Comparison of ENCODE assay signal across 25 mouse cellular contexts in genomic region chr5:45576716-45577115, GRCm38 (mm10). TPM values are rescaled to one million over a fixed set of nuclear protein-coding genes. Genes with fewer than 3 reads are reported as not detected.
DNase-seq lines count a peak whose midpoint lies in the region; ATAC-seq and TF ChIP-seq lines count a peak whose summit lies in the region.
"Had no signal": no experiment of that assay in that cellular context is flagged by ENCODE, and none has a peak within 500 bp of the region (broad histone marks: within the 10 kb centered on the region; RNA-seq: fewer than 3 reads in every experiment).

No protein-coding gene starts in this region.

- no peak overlapping the region for H3K9ac ChIP-seq in liver, adult 2 months (ENCODE audit: low read depth, low read length)
- no peak overlapping the region for H3K9ac ChIP-seq in liver, embryonic 11.5 days (ENCODE audit: low read depth, low read length)
- H3K9ac ChIP-seq in forebrain, postnatal 0 days = no peak overlapping the region
- H3K9ac ChIP-seq: embryonic facial prominence, embryonic 12.5 days; forebrain, embryonic 12.5 days had no signal

- H3K4me1 ChIP-seq in liver, adult 2 months (ENCODE audit: control insufficient read depth, insufficient read depth, low read length) = peaks cover 6% of the 10 kb centered on the region; the same call in 1 of the 2 replicates
- no peaks in the 10 kb centered on the region for H3K4me1 ChIP-seq in liver, embryonic 11.5 days (replicated peaks; ENCODE audit: control insufficient read depth, insufficient read depth, low read length)
- H3K4me1 ChIP-seq in forebrain, postnatal 0 days (ENCODE audit: insufficient read depth) = no peaks in the 10 kb centered on the region
- H3K4me1 ChIP-seq: embryonic facial prominence, embryonic 10.5 days; embryonic facial prominence, embryonic 12.5 days; forebrain, embryonic 12.5 days had no signal

- 32% methylated on average over 3 of the region's 3 CpGs for WGBS in liver, adult 2 months
- 77% methylated on average over 3 of the region's 3 CpGs for WGBS in liver, embryonic 11.5 days
- WGBS in forebrain, postnatal 0 days = 79% methylated on average over 3 of the region's 3 CpGs

- no peaks in the 10 kb centered on the region for H3K9me3 ChIP-seq in liver, embryonic 11.5 days (ENCODE audit: control insufficient read depth, low read length)
- H3K9me3 ChIP-seq in forebrain, postnatal 0 days (ENCODE audit: low read length) = no peaks in the 10 kb centered on the region
- H3K9me3 ChIP-seq: embryonic facial prominence, embryonic 10.5 days; embryonic facial prominence, embryonic 12.5 days; forebrain, embryonic 10.5 days; forebrain, embryonic 12.5 days; G1E had no signal

- no peaks in the 10 kb centered on the region for H3K27me3 ChIP-seq in liver, adult 2 months (ENCODE audit: control insufficient read depth, insufficient read depth, low read length)
- no peaks in the 10 kb centered on the region for H3K27me3 ChIP-seq in liver, embryonic 11.5 days (replicated peaks; ENCODE audit: control insufficient read depth, insufficient read depth, low read length)
- no peaks in the 10 kb centered on the region for H3K27me3 ChIP-seq in myocyte (ENCODE audit: control insufficient read depth, insufficient read depth, insufficient read length)
- H3K27me3 ChIP-seq in forebrain, postnatal 0 days (ENCODE audit: insufficient read depth, low read length) = no peaks in the 10 kb centered on the region
- H3K27me3 ChIP-seq: CH12.LX; embryonic facial prominence, embryonic 12.5 days; forebrain, embryonic 12.5 days had no signal

- no peak overlapping the region for H3K27ac ChIP-seq in liver, adult 2 months (replicated peaks; ENCODE audit: insufficient read depth, low read depth, low read length)
- no peak overlapping the region for H3K27ac ChIP-seq in liver, embryonic 11.5 days (ENCODE audit: low read depth, low read length)
- no peak overlapping the region for H3K27ac ChIP-seq in forebrain, postnatal 0 days (ENCODE audit: low read depth, low read length)
- H3K27ac ChIP-seq: embryonic facial prominence, embryonic 10.5 days; embryonic facial prominence, embryonic 12.5 days; forebrain, embryonic 10.5 days; forebrain, embryonic 12.5 days had no signal

- H3K4me2 ChIP-seq in liver, embryonic 11.5 days = no peak overlapping the region
- no peak overlapping the region for H3K4me2 ChIP-seq in myocyte (ENCODE audit: low read depth)
- no peak overlapping the region for H3K4me2 ChIP-seq in forebrain, postnatal 0 days (ENCODE audit: low read depth)
- H3K4me2 ChIP-seq: embryonic facial prominence, embryonic 12.5 days; forebrain, embryonic 12.5 days had no signal

- TF ChIP-seq CTCF in liver, adult 2 months (IDR thresholded peaks at IDR 0.05; ENCODE audit: low read depth, low read length) = no peak
- no peak for TF ChIP-seq CTCF in forebrain, postnatal 0 days (IDR thresholded peaks at IDR 0.05; ENCODE audit: low read depth)

- no peak overlapping the region for H3K4me3 ChIP-seq in liver, adult 2 months (ENCODE audit: insufficient read depth, low read depth, low read length)
- no peak overlapping the region for H3K4me3 ChIP-seq in liver, embryonic 11.5 days (ENCODE audit: low read depth, low read length)
- H3K4me3 ChIP-seq in myocyte = no peak overlapping the region
- H3K4me3 ChIP-seq in forebrain, postnatal 0 days (ENCODE audit: low read depth, low read length) = no peak overlapping the region
- H3K4me3 ChIP-seq: embryonic facial prominence, embryonic 10.5 days; embryonic facial prominence, embryonic 12.5 days; forebrain, embryonic 10.5 days; forebrain, embryonic 12.5 days had no signal

- H3K79me2 ChIP-seq in liver, adult 2 months (ENCODE audit: control insufficient read depth, insufficient read depth, low read length) = no peaks in the 10 kb centered on the region
- no peaks in the 10 kb centered on the region for H3K79me2 ChIP-seq in myocyte (ENCODE audit: control insufficient read depth, insufficient read depth)

- DNase-seq in liver, adult 2 months (ENCODE audit: extremely low read depth, low read depth, low spot score) = peak; percentile 81
- DNase-seq in liver, embryonic 11.5 days (ENCODE audit: low spot score) = no peak
- DNase-seq in adipocyte (ENCODE audit: low spot score) = peak; percentile 61
- DNase-seq in fat pad, adult 2 months (ENCODE audit: extremely low read depth, low read depth, low spot score) = peak; percentile 62
- DNase-seq in gastrocnemius, adult 8-10 months (ENCODE audit: low spot score in 2 of 2) = no peak
- no peak for DNase-seq in forebrain, postnatal 0 days
- DNase-seq: adrenal gland, postnatal 25 days; B cell, adult 2 months; cerebellum, adult 11-12 months; cerebellum, adult 2 months; cerebellum, adult 9-10 months; cerebellum, postnatal 10 days; cerebellum, postnatal 25 days had no signal

- no peak for TF ChIP-seq POLR2A in liver, adult 2 months (IDR thresholded peaks at IDR 0.05; ENCODE audit: extremely low read depth, insufficient read depth, low read length)
- TF ChIP-seq POLR2A in myocyte (IDR thresholded peaks at IDR 0.05; ENCODE audit: insufficient read length, low read depth) = no peak

- no peak for ATAC-seq in liver, embryonic 11.5 days (replicated peaks; ENCODE audit: low FRiP score)
- ATAC-seq in forebrain, postnatal 0 days = no peak
- ATAC-seq: activated CD4-positive, CD25-positive, alpha-beta regulatory T cell, adult 4 months; CD4-positive, CD25-positive, alpha-beta regulatory T cell, adult 4 months; forebrain, embryonic 14.5 days; forebrain, embryonic 16.5 days; Patski had no signal

- no peak overlapping the region for H3ac ChIP-seq in myocyte (ENCODE audit: control insufficient read depth, insufficient read length)

- no peaks in the 10 kb centered on the region for H3K36me3 ChIP-seq in liver, adult 2 months (ENCODE audit: control insufficient read depth, insufficient read depth, low read length)
- no peaks in the 10 kb centered on the region for H3K36me3 ChIP-seq in liver, embryonic 11.5 days (ENCODE audit: control insufficient read depth, insufficient read depth, low read length)
- H3K36me3 ChIP-seq in myocyte (ENCODE audit: control insufficient read depth, insufficient read depth) = no peaks in the 10 kb centered on the region
- no peaks in the 10 kb centered on the region for H3K36me3 ChIP-seq in forebrain, postnatal 0 days (ENCODE audit: insufficient read depth)
- H3K36me3 ChIP-seq: embryonic facial prominence, embryonic 10.5 days; embryonic facial prominence, embryonic 12.5 days; forebrain, embryonic 10.5 days; forebrain, embryonic 12.5 days; G1E had no signal

TF ChIP-seq in myocyte, 11 proteins besides CTCF, POLR2A, EP300 and RAD21:
- no peak for TF ChIP-seq TCF3 (IDR thresholded peaks at IDR 0.05; ENCODE audit: insufficient read length, low read depth)
- TF ChIP-seq MYOD1 (IDR thresholded peaks at IDR 0.05; ENCODE audit: control insufficient read depth in 1 of 3, insufficient read length in 2 of 3, low read depth in 2 of 3) = no peak
- peak; percentile 23 for TF ChIP-seq USF1 (IDR thresholded peaks at IDR 0.05; ENCODE audit: low read depth)
- no peak for TF ChIP-seq E2F4 (IDR thresholded peaks at IDR 0.05; ENCODE audit: insufficient read depth)
TF ChIP-seq in myocyte: peak in this region for 1.

RNA-seq across cellular contexts. Expression of gene Med28, which starts 56.7 kb away (rescaled TPM):
- 27.2 and 39.1 TPM in 2 replicates for total RNA-seq in liver, adult 2 months (2014; rRNA removed)
- 43.3 and 44.8 TPM in 2 replicates for polyA plus RNA-seq in liver, adult 2 months (2012; rRNA removed)
- 184 and 198 TPM in 2 replicates for polyA plus RNA-seq in liver, embryonic 11.5 days (2014; fragmentation: Nextera tagmentation; extraction: Ambion mirVana)
- polyA plus RNA-seq in myocyte (2012; fragmentation: generic; extraction: Trizol) = 152 TPM
- total RNA-seq in gastrocnemius, adult 8-10 months (2022) = 10 to 100 TPM; 55.1 to 62.7 (median 56.8) TPM
- total RNA-seq in forebrain, postnatal 0 days (2014; rRNA removed) = 65.0 and 86.6 TPM in 2 replicates
- polyA plus RNA-seq in forebrain, postnatal 0 days (2015; fragmentation: Nextera tagmentation; extraction: Ambion mirVana) = 277 and 325 TPM in 2 replicates

Comparison
In these comparisons a context has a peak if more than half of its experiments do, and no peak if none do; other contexts are left out.
1. DNase-seq: peak in liver, adult 2 months (single experiment), adipocyte (single experiment) and fat pad, adult 2 months (single experiment); none in liver, embryonic 11.5 days (single experiment), gastrocnemius, adult 8-10 months (0 of 2) and forebrain, postnatal 0 days (single experiment).